Mouse (Mus musculus): Measurements from ENCODE around the gene Hpse2. TPM values are rescaled to one million over a fixed set of nuclear protein-coding genes. Genes with fewer than 3 reads are reported as not detected.

Hpse2 gene
- polyA plus RNA-seq, 1 experiment from 2014 or later: 0.08 TPM

GRCm38 (mm10) chr19:42752363-42752931 lies 635.7 kb downstream of the Hpse2 start, which contains the start of gene Pyroxd2:
Pyroxd2 (minus strand) TSS chr19:42752775.
- Histone ChIP-seq H3K4me1 (replicated peaks; ENCODE audit: insufficient read depth, low read length) (peaks cover 29% of the 10 kb centered on the region), H3K9me3 (replicated peaks; ENCODE audit: low read length) (no peaks in the 10 kb centered on the region), H3K4me2 (ENCODE audit: low read length) (peak within 1 kb of the TSS; percentile 61), H3K36me3 (ENCODE audit: insufficient read depth, low read length) (no peaks in the 10 kb centered on the region), H3K9ac (ENCODE audit: low read depth, low read length) (peak within 1 kb of the TSS; percentile 71), H3K27ac (peak within 1 kb of the TSS; percentile 94), H3K4me3 (replicated peaks; ENCODE audit: low read depth, low read length) (peak within 1 kb of the TSS; percentile 30), H3K27me3 (ENCODE audit: insufficient read depth, low read length) (no peaks in the 10 kb centered on the region)
- ATAC-seq (replicated peaks; ENCODE audit: low FRiP score, low read depth) (peak; percentile 85), DNase-seq (ENCODE audit: low spot score) (peak; percentile 97)
- WGBS: 3% methylated on average over 20 of the region's 22 CpGs
- TF ChIP-seq CTCF (IDR thresholded peaks at IDR 0.05; ENCODE audit: low read depth): no peak

GRCm38 (mm10) chr19:42750196-42750595 lies 638.0 kb downstream of the Hpse2 start:
- Histone ChIP-seq H3K9me3 (replicated peaks; ENCODE audit: low read length) (no peaks in the 10 kb centered on the region), H3K27me3 (ENCODE audit: insufficient read depth, low read length) (no peaks in the 10 kb centered on the region), H3K27ac (peak overlapping the region; percentile 39), H3K36me3 (ENCODE audit: insufficient read depth, low read length) (no peaks in the 10 kb centered on the region), H3K4me3 (replicated peaks; ENCODE audit: low read depth, low read length) (no peak overlapping the region), H3K4me1 (replicated peaks; ENCODE audit: insufficient read depth, low read length) (peaks cover 24% of the 10 kb centered on the region), H3K9ac (ENCODE audit: low read depth, low read length) (no peak overlapping the region), H3K4me2 (ENCODE audit: low read length) (no peak overlapping the region)
- WGBS: 44% methylated on average over 11 of the region's 11 CpGs
- no peak for TF ChIP-seq CTCF (IDR thresholded peaks at IDR 0.05; ENCODE audit: low read depth)
- no peak for DNase-seq (ENCODE audit: low spot score)
- ATAC-seq (replicated peaks; ENCODE audit: low FRiP score, low read depth): peak; percentile 50; the same call in 1 of the 2 replicates

- ATAC-seq (replicated peaks; ENCODE audit: low FRiP score, low read depth) (no peak), DNase-seq (ENCODE audit: low spot score) (no peak)
- no peak overlapping the region for H3K4me3 ChIP-seq (replicated peaks; ENCODE audit: low read depth, low read length)
- TF ChIP-seq CTCF (IDR thresholded peaks at IDR 0.05; ENCODE audit: low read depth): no peak
- H3K9me3 ChIP-seq (replicated peaks; ENCODE audit: low read length): no peaks in the 10 kb centered on the region
- no peak overlapping the region for H3K9ac ChIP-seq (ENCODE audit: low read depth, low read length)
- 94% methylated on average over 8 of the region's 8 CpGs for WGBS
- H3K27me3 ChIP-seq (ENCODE audit: insufficient read depth, low read length): no peaks in the 10 kb centered on the region
- no peak overlapping the region for H3K27ac ChIP-seq
- no peak overlapping the region for H3K4me2 ChIP-seq (ENCODE audit: low read length)
- no peaks in the 10 kb centered on the region for H3K36me3 ChIP-seq (ENCODE audit: insufficient read depth, low read length)
- peaks cover 3% of the 10 kb centered on the region; the same call in 1 of the 2 replicates for H3K4me1 ChIP-seq (replicated peaks; ENCODE audit: insufficient read depth, low read length)
Observed at GRCm38 (mm10) chr19:42746702-42747101, 641.5 kb downstream of the Hpse2 start.

- H3K27ac ChIP-seq: no peak overlapping the region
- no peaks in the 10 kb centered on the region for H3K36me3 ChIP-seq (ENCODE audit: insufficient read depth, low read length)
- H3K4me1 ChIP-seq (replicated peaks; ENCODE audit: insufficient read depth, low read length): no peaks in the 10 kb centered on the region
- no peak overlapping the region for H3K4me2 ChIP-seq (ENCODE audit: low read length)
- no peak overlapping the region for H3K9ac ChIP-seq (ENCODE audit: low read depth, low read length)
- no peak for TF ChIP-seq CTCF (IDR thresholded peaks at IDR 0.05; ENCODE audit: low read depth)
- ATAC-seq (replicated peaks; ENCODE audit: low FRiP score, low read depth): no peak
- no peak for DNase-seq (ENCODE audit: low spot score)
- H3K9me3 ChIP-seq (replicated peaks; ENCODE audit: low read length): no peaks in the 10 kb centered on the region
- no peak overlapping the region for H3K4me3 ChIP-seq (replicated peaks; ENCODE audit: low read depth, low read length)
- 64% methylated on average over 4 of the region's 4 CpGs for WGBS
- H3K27me3 ChIP-seq (ENCODE audit: insufficient read depth, low read length): no peaks in the 10 kb centered on the region
Observed at GRCm38 (mm10) chr19:42745869-42746224, 642.3 kb downstream of the Hpse2 start.

GRCm38 (mm10) chr19:42745084-42745868 lies 642.9 kb downstream of the Hpse2 start:
- no peak overlapping the region for H3K4me2 ChIP-seq (ENCODE audit: low read length)
- H3K27ac ChIP-seq: no peak overlapping the region
- WGBS: 48% methylated on average over 9 of the region's 9 CpGs
- no peaks in the 10 kb centered on the region for H3K27me3 ChIP-seq (ENCODE audit: insufficient read depth, low read length)
- no peak overlapping the region for H3K9ac ChIP-seq (ENCODE audit: low read depth, low read length)
- TF ChIP-seq CTCF (IDR thresholded peaks at IDR 0.05; ENCODE audit: low read depth): no peak
- no peaks in the 10 kb centered on the region for H3K4me1 ChIP-seq (replicated peaks; ENCODE audit: insufficient read depth, low read length)
- H3K36me3 ChIP-seq (ENCODE audit: insufficient read depth, low read length): no peaks in the 10 kb centered on the region
- DNase-seq (ENCODE audit: low spot score) (no peak), ATAC-seq (replicated peaks; ENCODE audit: low FRiP score, low read depth) (no peak)
- H3K4me3 ChIP-seq (replicated peaks; ENCODE audit: low read depth, low read length): no peak overlapping the region
- H3K9me3 ChIP-seq (replicated peaks; ENCODE audit: low read length): no peaks in the 10 kb centered on the region

- no peaks in the 10 kb centered on the region for H3K9me3 ChIP-seq (replicated peaks; ENCODE audit: low read length)
- no peak overlapping the region for H3K4me3 ChIP-seq (replicated peaks; ENCODE audit: low read depth, low read length)
- no peaks in the 10 kb centered on the region for H3K4me1 ChIP-seq (replicated peaks; ENCODE audit: insufficient read depth, low read length)
- H3K36me3 ChIP-seq (ENCODE audit: insufficient read depth, low read length): no peaks in the 10 kb centered on the region
- no peak overlapping the region for H3K9ac ChIP-seq (ENCODE audit: low read depth, low read length)
- 8% methylated on average over 4 of the region's 4 CpGs for WGBS
- TF ChIP-seq CTCF (IDR thresholded peaks at IDR 0.05; ENCODE audit: low read depth): peak; percentile 87
- DNase-seq (ENCODE audit: low spot score): peak; percentile 88
- H3K27ac ChIP-seq: no peak overlapping the region
- no peak overlapping the region for H3K4me2 ChIP-seq (ENCODE audit: low read length)
- no peaks in the 10 kb centered on the region for H3K27me3 ChIP-seq (ENCODE audit: insufficient read depth, low read length)
- no peak for ATAC-seq (replicated peaks; ENCODE audit: low FRiP score, low read depth)
Observed at GRCm38 (mm10) chr19:42744162-42744586, 644.0 kb downstream of the Hpse2 start.
